Mouse (Mus musculus) heart, embryonic 10.5 days (tissue): ENCODE results near the gene Rgs10. TPM values are rescaled to one million over a fixed set of nuclear protein-coding genes. Genes with fewer than 3 reads are reported as not detected.
"Not testable (repeated sequence)": the region's sequence is repeated elsewhere in the genome, so short reads cannot be mapped to it uniquely, and the experiment has no call there.

Source experiments
- DNase-seq: peaks from one replicate; pipeline ENCODE4 v3.0.0-alpha.2; 2017; ENCODE audit warnings: low spot score
- H3K27ac ChIP-seq: fragments of 300-500 bp; sonication (generic); 2 replicates; pipeline ENCODE4 v1.5.1; 2016; ENCODE audit warnings: mild to moderate bottlenecking
- H3K27me3 ChIP-seq: fragments of 300-500 bp; sonication (generic); 2 replicates; pipeline ENCODE4 v1.6.1; 2016; ENCODE audit warnings: mild to moderate bottlenecking; ENCODE audit not compliant: poor library complexity, insufficient read depth, severe bottlenecking
- H3K36me3 ChIP-seq: fragments of 300-500 bp; sonication (generic); 2 replicates; pipeline ENCODE4 v1.6.1; 2016; ENCODE audit warnings: mild to moderate bottlenecking, moderate library complexity
- H3K4me1 ChIP-seq: fragments of 300-500 bp; sonication (generic); 2 replicates; pipeline ENCODE4 v1.6.1; 2016; ENCODE audit warnings: mild to moderate bottlenecking
- H3K4me3 ChIP-seq: fragments of 300-500 bp; sonication (generic); 2 replicates; pipeline ENCODE4 v1.5.1; 2016; ENCODE audit warnings: mild to moderate bottlenecking, moderate library complexity
- H3K9me3 ChIP-seq: fragments of 300-500 bp; sonication (generic); 2 replicates; pipeline ENCODE4 v1.6.1; 2016; ENCODE audit warnings: mild to moderate bottlenecking, moderate library complexity
- WGBS: fragments of 180-500 bp; shearing (Covaris S2); methylation state at CpG from one replicate; pipeline ENCODE4 v1.1.7; 2016; 5-methylcytosine and 5-hydroxymethylcytosine counted together
- polyA plus RNA-seq: library from polyadenylated mRNA; unstranded; fragments of >200 nt; fragmentation: Nextera tagmentation; extraction: Ambion mirVana; gene quantifications from 2 replicates; pipeline ENCODE4 v1.2.1, GENCODE M21; 2016

Rgs10 gene
- polyA plus RNA-seq, 1 experiment from 2014 or later: 19.3 TPM

GRCm38 (mm10) chr7:128346522-128346921, 72.0 kb downstream of the Rgs10 start:
- no peak overlapping the region for H3K4me3 ChIP-seq
- H3K36me3 ChIP-seq: no peaks in the 10 kb centered on the region
- H3K4me1 ChIP-seq: peaks cover 11% of the 10 kb centered on the region; the same call in 1 of the 2 replicates
- H3K27me3 ChIP-seq: no peaks in the 10 kb centered on the region
- WGBS: 56% methylated on average over 2 of the region's 2 CpGs
- H3K27ac ChIP-seq: no peak overlapping the region
- no peaks in the 10 kb centered on the region for H3K9me3 ChIP-seq
- DNase-seq: peak; percentile 69

GRCm38 (mm10) chr7:128345691-128346090, 72.9 kb downstream of the Rgs10 start:
- Histone ChIP-seq H3K27ac (no peak overlapping the region), H3K4me3 (no peak overlapping the region), H3K4me1 (peaks cover 11% of the 10 kb centered on the region; the same call in 1 of the 2 replicates), H3K36me3 (no peaks in the 10 kb centered on the region), H3K27me3 (no peaks in the 10 kb centered on the region), H3K9me3 (no peaks in the 10 kb centered on the region)
- DNase-seq: peak; percentile 30
- WGBS: 77% methylated on average over 6 of the region's 6 CpGs

GRCm38 (mm10) chr7:128344928-128345653, 73.5 kb downstream of the Rgs10 start:
- no peak overlapping the region for H3K27ac ChIP-seq
- H3K9me3 ChIP-seq: no peaks in the 10 kb centered on the region
- no peaks in the 10 kb centered on the region for H3K27me3 ChIP-seq
- no peaks in the 10 kb centered on the region for H3K36me3 ChIP-seq
- WGBS: 50% methylated on average over 6 of the region's 6 CpGs
- H3K4me3 ChIP-seq: no peak overlapping the region
- DNase-seq: peak; percentile 88
- peaks cover 11% of the 10 kb centered on the region; the same call in 1 of the 2 replicates for H3K4me1 ChIP-seq

- no peak for DNase-seq
- no peaks in the 10 kb centered on the region for H3K27me3 ChIP-seq
- H3K9me3 ChIP-seq: no peaks in the 10 kb centered on the region
- H3K27ac ChIP-seq: no peak overlapping the region
- WGBS: 82% methylated on average over 7 of the region's 7 CpGs
- no peak overlapping the region for H3K4me3 ChIP-seq
- peaks cover 11% of the 10 kb centered on the region; the same call in 1 of the 2 replicates for H3K4me1 ChIP-seq
- no peaks in the 10 kb centered on the region for H3K36me3 ChIP-seq
Observed at GRCm38 (mm10) chr7:128344488-128344887, 74.1 kb downstream of the Rgs10 start.

- DNase-seq: peak; percentile 54
- not testable (repeated sequence) for H3K9me3 ChIP-seq, H3K36me3 ChIP-seq, H3K27me3 ChIP-seq, H3K4me1 ChIP-seq, H3K4me3 ChIP-seq, H3K27ac ChIP-seq
- WGBS: 86% methylated on average over 9 of the region's 10 CpGs
Observed at GRCm38 (mm10) chr7:128342691-128343090, 75.9 kb downstream of the Rgs10 start.

GRCm38 (mm10) chr7:128340321-128340720, 78.2 kb downstream of the Rgs10 start:
- H3K4me1 ChIP-seq, H3K36me3 ChIP-seq: not testable (repeated sequence)
- peak; percentile 52 for DNase-seq

GRCm38 (mm10) chr7:128332896-128333295, 85.7 kb downstream of the Rgs10 start:
- H3K9me3 ChIP-seq: no peaks in the 10 kb centered on the region
- no peak overlapping the region for H3K27ac ChIP-seq
- WGBS: 69% methylated on average over 1 of the region's 1 CpGs
- no peaks in the 10 kb centered on the region for H3K4me1 ChIP-seq
- no peaks in the 10 kb centered on the region for H3K36me3 ChIP-seq
- H3K4me3 ChIP-seq: no peak overlapping the region
- H3K27me3 ChIP-seq: no peaks in the 10 kb centered on the region
- peak; percentile 71 for DNase-seq

More at GRCm38 (mm10) chr7:128340321-128340720, 78.2 kb downstream of the Rgs10 start:
- not testable (repeated sequence) for H3K9me3 ChIP-seq, H3K27me3 ChIP-seq, H3K27ac ChIP-seq, H3K4me3 ChIP-seq
- WGBS: 73% methylated on average over 9 of the region's 9 CpGs

- H3K9me3 ChIP-seq: no peaks in the 10 kb centered on the region
- H3K4me1 ChIP-seq: no peaks in the 10 kb centered on the region
- no peaks in the 10 kb centered on the region for H3K36me3 ChIP-seq
- H3K4me3 ChIP-seq: no peak overlapping the region
- WGBS: 68% methylated on average over 9 of the region's 9 CpGs
- DNase-seq: peak; percentile 58
- no peaks in the 10 kb centered on the region for H3K27me3 ChIP-seq
- H3K27ac ChIP-seq: no peak overlapping the region
Observed at GRCm38 (mm10) chr7:128330981-128331380, 87.6 kb downstream of the Rgs10 start.

- Histone ChIP-seq H3K4me1 (peaks cover 12% of the 10 kb centered on the region), H3K27ac (no peak overlapping the region), H3K27me3 (no peaks in the 10 kb centered on the region), H3K4me3 (no peak overlapping the region), H3K9me3 (no peaks in the 10 kb centered on the region), H3K36me3 (no peaks in the 10 kb centered on the region)
- WGBS: 95% methylated on average over 1 of the region's 1 CpGs
- peak; percentile 53 for DNase-seq
Observed at GRCm38 (mm10) chr7:128324977-128325376, 93.6 kb downstream of the Rgs10 start.

Other genes starting within 250 kb of the Rgs10 start
- 258 and 459 TPM in 2 replicates for gene Cox6a2, start 212.4 kb downstream of the Rgs10 start, polyA plus RNA-seq
- gene Armc5, start 181.4 kb downstream of the Rgs10 start, polyA plus RNA-seq: 16.6 and 17.5 TPM in 2 replicates
- 7.1 and 7.2 TPM in 2 replicates for gene 9130023H24Rik, start 180.7 kb downstream of the Rgs10 start, polyA plus RNA-seq
- gene Tgfb1i1, start 171.9 kb downstream of the Rgs10 start, polyA plus RNA-seq: 144 and 202 TPM in 2 replicates
- 0.37 and 0.48 TPM in 2 replicates for gene Slc5a2, start 153.1 kb downstream of the Rgs10 start, polyA plus RNA-seq
- gene BC017158, start 120.6 kb downstream of the Rgs10 start, polyA plus RNA-seq: 20.3 and 25.1 TPM in 2 replicates
- gene Tial1, start 43.0 kb upstream of the Rgs10 start, polyA plus RNA-seq: 16.3 and 19.9 TPM in 2 replicates
- 13.3 and 19.8 TPM in 2 replicates for gene Bag3, start 104.9 kb upstream of the Rgs10 start, polyA plus RNA-seq
- 13.5 and 18.0 TPM in 2 replicates for gene Inpp5f, start 192.6 kb upstream of the Rgs10 start, polyA plus RNA-seq